ENCODE assay signal across 10 mouse cellular contexts in genomic region chr11:49189737-49190136, GRCm38 (mm10). TPM values are rescaled to one million over a fixed set of nuclear protein-coding genes. Genes with fewer than 3 reads are reported as not detected.
A peak's percentile ranks its signal among the peaks of the same experiment; 100 is the strongest.
DNase-seq lines count a peak whose midpoint lies in the region; ATAC-seq and TF ChIP-seq lines count a peak whose summit lies in the region.
"Had no signal": no experiment of that assay in that cellular context is flagged by ENCODE, and none has a peak within 500 bp of the region (broad histone marks: within the 10 kb centered on the region; RNA-seq: fewer than 3 reads in every experiment).

No protein-coding gene starts in this region.

- no peaks in the 10 kb centered on the region for H3K36me3 ChIP-seq in liver, postnatal 0 days (replicated peaks; ENCODE audit: insufficient read depth, low read length)
- H3K36me3 ChIP-seq: neural tube, embryonic 12.5 days had no signal

- H3K27ac ChIP-seq in liver, postnatal 0 days (ENCODE audit: low read depth) = no peak overlapping the region
- H3K27ac ChIP-seq: neural tube, embryonic 12.5 days had no signal

- H3K4me1 ChIP-seq in liver, postnatal 0 days (ENCODE audit: insufficient read depth) = no peaks in the 10 kb centered on the region
- H3K4me1 ChIP-seq: neural tube, embryonic 12.5 days had no signal

- H3K9me3 ChIP-seq in liver, postnatal 0 days (ENCODE audit: low read length) = no peaks in the 10 kb centered on the region
- H3K9me3 ChIP-seq: neural tube, embryonic 12.5 days had no signal

- H3K9ac ChIP-seq in liver, postnatal 0 days (replicated peaks) = no peak overlapping the region
- H3K9ac ChIP-seq: neural tube, embryonic 12.5 days had no signal

- no peak for TF ChIP-seq EP300 in liver, postnatal 0 days (IDR thresholded peaks at IDR 0.05; ENCODE audit: low read depth)

- 0 out of 2 replicates have a peak, but pooled peaks have one; percentile 50 for ATAC-seq in erythroblast, adult 5-6 weeks (replicated peaks; ENCODE audit: low FRiP score, poor library complexity, severe bottlenecking)
- no peak for ATAC-seq in liver, postnatal 0 days
- no peak for ATAC-seq in erythroid progenitor cell, adult 5-6 weeks (replicated peaks; ENCODE audit: low FRiP score, poor library complexity, severe bottlenecking)

- H3K4me2 ChIP-seq in liver, postnatal 0 days (ENCODE audit: low read depth, low read length) = no peak overlapping the region
- H3K4me2 ChIP-seq: neural tube, embryonic 12.5 days had no signal

- no peaks in the 10 kb centered on the region for H3K27me3 ChIP-seq in liver, postnatal 0 days (ENCODE audit: insufficient read depth, low read length)
- H3K27me3 ChIP-seq: neural tube, embryonic 12.5 days had no signal

- DNase-seq in urinary bladder, postnatal 25 days (ENCODE audit: low spot score) = peak; percentile 57
- DNase-seq in urinary bladder, postnatal 10 days (ENCODE audit: low spot score) = no peak
- DNase-seq in adrenal gland, postnatal 36 days = peak; percentile 61 to 73
- peak; percentile 49 to 83 for DNase-seq in kidney, adult 8-10 months
- DNase-seq in liver, postnatal 0 days = peak; percentile 71
- DNase-seq in right cerebral cortex, postnatal 10 days (ENCODE audit: low spot score in 2 of 2) = peak; percentile 60 to 79

- TF ChIP-seq CTCF in liver, postnatal 0 days (IDR thresholded peaks at IDR 0.05; ENCODE audit: low read depth) = peak; percentile 83

- no peak overlapping the region for H3K4me3 ChIP-seq in liver, postnatal 0 days (ENCODE audit: low read depth, low read length)
- H3K4me3 ChIP-seq: neural tube, embryonic 12.5 days had no signal

- WGBS in liver, postnatal 0 days (ENCODE audit: insufficient replicate concordance) = 2% methylated on average over 7 of the region's 7 CpGs

RNA-seq across cellular contexts. Expression of gene Btnl9, which starts 2.8 kb away (rescaled TPM):
- 10 to 100 TPM; 20.0 to 48.6 TPM for total RNA-seq in adrenal gland, postnatal 36 days (2021)
- 0.84 and 2.3 TPM in 2 replicates for total RNA-seq in erythroblast, adult 5-6 weeks (2015; ENCODE audit: low replicate concordance)
- total RNA-seq in erythroblast, adult 5-6 weeks (2017; ENCODE audit: low replicate concordance) = 3.1 and 5.7 TPM in 2 replicates
- 1.6 and 1.9 TPM in 2 replicates for polyA plus RNA-seq in liver, postnatal 0 days (2015; fragmentation: Nextera tagmentation; extraction: Ambion mirVana)
- 1.1 and 2.9 TPM in 2 replicates for total RNA-seq in erythroid progenitor cell, adult 5-6 weeks (2015; ENCODE audit: low replicate concordance)
- 0.53 and 0.77 TPM in 2 replicates for total RNA-seq in erythroid progenitor cell, adult 5-6 weeks (2017; ENCODE audit: low replicate concordance)

RNA-seq across cellular contexts. Expression of gene Zfp62, which starts 13.4 kb away (rescaled TPM):
- total RNA-seq in adrenal gland, postnatal 36 days (2021) = 10 to 100 TPM; 29.7 to 33.3 TPM
- 18.6 and 25.4 TPM in 2 replicates for total RNA-seq in erythroblast, adult 5-6 weeks (2015; ENCODE audit: low replicate concordance)
- total RNA-seq in erythroblast, adult 5-6 weeks (2017; ENCODE audit: low replicate concordance) = 14.8 and 28.9 TPM in 2 replicates
- polyA plus RNA-seq in liver, postnatal 0 days (2015; fragmentation: Nextera tagmentation; extraction: Ambion mirVana) = 8.6 and 8.8 TPM in 2 replicates
- total RNA-seq in erythroid progenitor cell, adult 5-6 weeks (2015; ENCODE audit: low replicate concordance) = 55.9 and 72.1 TPM in 2 replicates
- 35.6 and 36.3 TPM in 2 replicates for total RNA-seq in erythroid progenitor cell, adult 5-6 weeks (2017; ENCODE audit: low replicate concordance)

RNA-seq across cellular contexts. Expression of gene Olfr1394, which starts 35.6 kb away (rescaled TPM):
- not detected for total RNA-seq in adrenal gland, postnatal 36 days (2021)
- total RNA-seq in erythroblast, adult 5-6 weeks (2015; ENCODE audit: low replicate concordance) = not detected in 2 replicates
- not detected in 2 replicates for total RNA-seq in erythroblast, adult 5-6 weeks (2017; ENCODE audit: low replicate concordance)
- polyA plus RNA-seq in liver, postnatal 0 days (2015; fragmentation: Nextera tagmentation; extraction: Ambion mirVana) = not detected in 2 replicates
- total RNA-seq in erythroid progenitor cell, adult 5-6 weeks (2015; ENCODE audit: low replicate concordance) = not detected in 2 replicates
- total RNA-seq in erythroid progenitor cell, adult 5-6 weeks (2017; ENCODE audit: low replicate concordance) = not detected in 2 replicates
- polyA plus RNA-seq: gonadal fat pad, adult 2 months; neural tube, embryonic 12.5 days had no signal

RNA-seq across cellular contexts. Expression of gene Olfr1395, which starts 47.7 kb away (rescaled TPM):
- total RNA-seq in adrenal gland, postnatal 36 days (2021) = not detected
- total RNA-seq in erythroblast, adult 5-6 weeks (2015; ENCODE audit: low replicate concordance) = not detected in 2 replicates
- not detected in 2 replicates for total RNA-seq in erythroblast, adult 5-6 weeks (2017; ENCODE audit: low replicate concordance)
- polyA plus RNA-seq in liver, postnatal 0 days (2015; fragmentation: Nextera tagmentation; extraction: Ambion mirVana) = not detected in 2 replicates
- total RNA-seq in erythroid progenitor cell, adult 5-6 weeks (2015; ENCODE audit: low replicate concordance) = not detected in 2 replicates
- not detected in 2 replicates for total RNA-seq in erythroid progenitor cell, adult 5-6 weeks (2017; ENCODE audit: low replicate concordance)
- polyA plus RNA-seq: neural tube, embryonic 12.5 days had no signal

RNA-seq across cellular contexts. Expression of gene Mgat1, which starts 54.3 kb away (rescaled TPM):
- total RNA-seq in adrenal gland, postnatal 36 days (2021) = 100 to 1,000 TPM; 113 to 135 TPM
- 9.0 and 10.2 TPM in 2 replicates for total RNA-seq in erythroblast, adult 5-6 weeks (2015; ENCODE audit: low replicate concordance)
- 11.4 and 17.0 TPM in 2 replicates for total RNA-seq in erythroblast, adult 5-6 weeks (2017; ENCODE audit: low replicate concordance)
- polyA plus RNA-seq in liver, postnatal 0 days (2015; fragmentation: Nextera tagmentation; extraction: Ambion mirVana) = 56.3 and 58.2 TPM in 2 replicates
- 12.2 and 15.5 TPM in 2 replicates for total RNA-seq in erythroid progenitor cell, adult 5-6 weeks (2015; ENCODE audit: low replicate concordance)
- 21.8 and 26.2 TPM in 2 replicates for total RNA-seq in erythroid progenitor cell, adult 5-6 weeks (2017; ENCODE audit: low replicate concordance)
